Mouse (Mus musculus): ENCODE measurements around the gene Kin. TPM values are rescaled to one million over a fixed set of nuclear protein-coding genes. Genes with fewer than 3 reads are reported as not detected.
A peak's percentile ranks its signal among the peaks of the same experiment; 100 is the strongest.

Kin gene
- polyA plus RNA-seq, 1 experiment from 2014 or later, result 29.2 TPM

GRCm38 (mm10) chr2:10051996-10052395 is 28.4 kb upstream of the Kin start:
- WGBS, result 88% methylated on average over 1 of the region's 1 CpGs
- no peak for DNase-seq

GRCm38 (mm10) chr2:10058836-10059235 is 21.6 kb upstream of the Kin start:
- DNase-seq (no peak), ATAC-seq (ENCODE audit: insufficient read depth) (no peak)
- Histone ChIP-seq H3K4me1 (ENCODE audit: insufficient read depth) (no peaks in the 10 kb centered on the region), H3K9ac (no peak overlapping the region), H3K27ac (ENCODE audit: low read depth) (no peak overlapping the region), H3K9me3 (ENCODE audit: low read depth, low read length) (no peaks in the 10 kb centered on the region), H3K36me3 (ENCODE audit: insufficient read depth) (peaks cover 87% of the 10 kb centered on the region), H3K4me2 (no peak overlapping the region), H3K4me3 (ENCODE audit: low read depth, low read length) (no peak overlapping the region), H3K27me3 (ENCODE audit: insufficient read depth, low read length) (no peaks in the 10 kb centered on the region)
- TF ChIP-seq CTCF (IDR thresholded peaks at IDR 0.05; ENCODE audit: low read depth), result no peak
- 82% methylated on average over 5 of the region's 5 CpGs for WGBS

More at GRCm38 (mm10) chr2:10051996-10052395, 28.4 kb upstream of the Kin start:
- no peak overlapping the region for H3K4me2 ChIP-seq
- no peak overlapping the region for H3K4me3 ChIP-seq (ENCODE audit: low read depth, low read length)
- H3K9me3 ChIP-seq (ENCODE audit: low read depth, low read length), result no peaks in the 10 kb centered on the region
- peaks cover 31% of the 10 kb centered on the region for H3K36me3 ChIP-seq (ENCODE audit: insufficient read depth)
- H3K27ac ChIP-seq (ENCODE audit: low read depth), result no peak overlapping the region
- no peak overlapping the region for H3K9ac ChIP-seq
- H3K27me3 ChIP-seq (ENCODE audit: insufficient read depth, low read length), result no peaks in the 10 kb centered on the region
- no peaks in the 10 kb centered on the region for H3K4me1 ChIP-seq (ENCODE audit: insufficient read depth)
- no peak for ATAC-seq (ENCODE audit: insufficient read depth)
- TF ChIP-seq CTCF (IDR thresholded peaks at IDR 0.05; ENCODE audit: low read depth), result no peak

GRCm38 (mm10) chr2:10071751-10072150 is 8.6 kb upstream of the Kin start:
- Histone ChIP-seq H3K27me3 (ENCODE audit: insufficient read depth, low read length) (no peaks in the 10 kb centered on the region), H3K36me3 (ENCODE audit: insufficient read depth) (peaks cover 39% of the 10 kb centered on the region), H3K4me1 (ENCODE audit: insufficient read depth) (no peaks in the 10 kb centered on the region), H3K9ac (no peak overlapping the region), H3K9me3 (ENCODE audit: low read depth, low read length) (no peaks in the 10 kb centered on the region), H3K4me3 (ENCODE audit: low read depth, low read length) (no peak overlapping the region), H3K27ac (ENCODE audit: low read depth) (no peak overlapping the region), H3K4me2 (no peak overlapping the region)
- ATAC-seq (ENCODE audit: insufficient read depth) (no peak), DNase-seq (no peak)
- WGBS, result 87% methylated on average over 7 of the region's 7 CpGs
- no peak for TF ChIP-seq CTCF (IDR thresholded peaks at IDR 0.05; ENCODE audit: low read depth)

- WGBS, result 60% methylated on average over 7 of the region's 7 CpGs
- no peak overlapping the region for H3K4me3 ChIP-seq (ENCODE audit: low read depth, low read length)
- no peak overlapping the region for H3K4me2 ChIP-seq
- no peak for DNase-seq
- TF ChIP-seq CTCF (IDR thresholded peaks at IDR 0.05; ENCODE audit: low read depth), result no peak
- no peak overlapping the region for H3K9ac ChIP-seq
- peaks cover 20% of the 10 kb centered on the region; the same call in 1 of the 2 replicates for H3K36me3 ChIP-seq (ENCODE audit: insufficient read depth)
- H3K27ac ChIP-seq (ENCODE audit: low read depth), result no peak overlapping the region
- no peaks in the 10 kb centered on the region for H3K9me3 ChIP-seq (ENCODE audit: low read depth, low read length)
- no peak for ATAC-seq (ENCODE audit: insufficient read depth)
- peaks cover 13% of the 10 kb centered on the region for H3K4me1 ChIP-seq (ENCODE audit: insufficient read depth)
- H3K27me3 ChIP-seq (ENCODE audit: insufficient read depth, low read length), result no peaks in the 10 kb centered on the region
Observed at GRCm38 (mm10) chr2:10074470-10074869, 5.9 kb upstream of the Kin start.

- ATAC-seq (ENCODE audit: insufficient read depth) (no peak), DNase-seq (no peak)
- Histone ChIP-seq H3K27me3 (ENCODE audit: insufficient read depth, low read length) (no peaks in the 10 kb centered on the region), H3K36me3 (ENCODE audit: insufficient read depth) (peaks cover 15% of the 10 kb centered on the region; the same call in 1 of the 2 replicates), H3K4me1 (ENCODE audit: insufficient read depth) (peaks cover 18% of the 10 kb centered on the region), H3K9ac (no peak overlapping the region), H3K9me3 (ENCODE audit: low read depth, low read length) (no peaks in the 10 kb centered on the region), H3K27ac (ENCODE audit: low read depth) (no peak overlapping the region), H3K4me3 (ENCODE audit: low read depth, low read length) (no peak overlapping the region), H3K4me2 (peak overlapping the region; percentile 31; the same call in 1 of the 2 replicates)
- 70% methylated on average over 8 of the region's 8 CpGs for WGBS
- TF ChIP-seq CTCF (IDR thresholded peaks at IDR 0.05; ENCODE audit: low read depth), result no peak
Observed at GRCm38 (mm10) chr2:10076675-10077074, 3.7 kb upstream of the Kin start.

- under 1% methylated on average over 28 of the region's 28 CpGs for WGBS
- H3K4me3 ChIP-seq (ENCODE audit: low read depth, low read length), result peak overlapping the region; percentile 93
- H3K4me1 ChIP-seq (ENCODE audit: insufficient read depth), result peaks cover 18% of the 10 kb centered on the region
- ATAC-seq (ENCODE audit: insufficient read depth) (peak; percentile 17), DNase-seq (no peak)
- no peak for TF ChIP-seq CTCF (IDR thresholded peaks at IDR 0.05; ENCODE audit: low read depth)
- H3K27me3 ChIP-seq (ENCODE audit: insufficient read depth, low read length), result no peaks in the 10 kb centered on the region
- H3K9me3 ChIP-seq (ENCODE audit: low read depth, low read length), result no peaks in the 10 kb centered on the region
- H3K36me3 ChIP-seq (ENCODE audit: insufficient read depth), result 0 out of 2 replicates have a peak, but pooled peaks cover 12% of the 10 kb centered on the region
- peak overlapping the region; percentile 89 for H3K27ac ChIP-seq (ENCODE audit: low read depth)
- H3K9ac ChIP-seq, result peak overlapping the region; percentile 99
- peak overlapping the region; percentile 82 for H3K4me2 ChIP-seq
Observed at GRCm38 (mm10) chr2:10079745-10080309, 566 bp upstream of the Kin start.

GRCm38 (mm10) chr2:10081453-10082080 is 1.2 kb downstream of the Kin start:
- peaks cover 18% of the 10 kb centered on the region for H3K4me1 ChIP-seq (ENCODE audit: insufficient read depth)
- 72% methylated on average over 5 of the region's 5 CpGs for WGBS

More at GRCm38 (mm10) chr2:10081453-10082080, 1.2 kb downstream of the Kin start:
- Histone ChIP-seq H3K27me3 (ENCODE audit: insufficient read depth, low read length) (no peaks in the 10 kb centered on the region), H3K27ac (ENCODE audit: low read depth) (no peak overlapping the region), H3K36me3 (ENCODE audit: insufficient read depth) (0 out of 2 replicates have a peak, but pooled peaks cover 9% of the 10 kb centered on the region), H3K9ac (peak overlapping the region; percentile 99), H3K4me2 (peak overlapping the region; percentile 72), H3K4me3 (ENCODE audit: low read depth, low read length) (peak overlapping the region; percentile 93), H3K9me3 (ENCODE audit: low read depth, low read length) (no peaks in the 10 kb centered on the region)
- DNase-seq, result no peak
- no peak for TF ChIP-seq CTCF (IDR thresholded peaks at IDR 0.05; ENCODE audit: low read depth)
- ATAC-seq (ENCODE audit: insufficient read depth), result no peak

Measured in lung, embryonic 14.5 days (tissue).